Mouse (Mus musculus): ENCODE measurements around the gene Gtf3c3. TPM values are rescaled to one million over a fixed set of nuclear protein-coding genes. Genes with fewer than 3 reads are reported as not detected.

Gene Gtf3c3
- polyA plus RNA-seq, 1 experiment from 2014 or later: 28.7 TPM

- H3K27me3 ChIP-seq: no peaks in the 10 kb centered on the region
- H3K27ac ChIP-seq: no peak overlapping the region
- WGBS: 28% methylated on average over 1 of the region's 1 CpGs
- no peak overlapping the region for H3K4me3 ChIP-seq
- no peak for ATAC-seq (ENCODE audit: low FRiP score)
- H3K36me3 ChIP-seq: no peaks in the 10 kb centered on the region
- no peaks in the 10 kb centered on the region for H3K9me3 ChIP-seq (replicated peaks)
- H3K4me2 ChIP-seq (replicated peaks): no peak overlapping the region
- no peak overlapping the region for H3K9ac ChIP-seq
- H3K4me1 ChIP-seq: no peaks in the 10 kb centered on the region
These were observed 54.5 kb downstream of the Gtf3c3 start for GRCm38 (mm10) chr1:54384221-54384620.

GRCm38 (mm10) chr1:54380978-54381914, 57.5 kb downstream of the Gtf3c3 start:
- WGBS: 92% methylated on average over 9 of the region's 9 CpGs
- Histone ChIP-seq H3K9me3 (replicated peaks) (no peaks in the 10 kb centered on the region), H3K9ac (no peak overlapping the region), H3K4me2 (replicated peaks) (no peak overlapping the region), H3K27ac (no peak overlapping the region), H3K4me1 (no peaks in the 10 kb centered on the region), H3K27me3 (no peaks in the 10 kb centered on the region), H3K4me3 (no peak overlapping the region), H3K36me3 (no peaks in the 10 kb centered on the region)
- ATAC-seq (ENCODE audit: low FRiP score): peak; percentile 39; the same call in 1 of the 2 replicates

- Histone ChIP-seq H3K4me2 (replicated peaks) (no peak overlapping the region), H3K4me3 (no peak overlapping the region), H3K9me3 (replicated peaks) (no peaks in the 10 kb centered on the region), H3K36me3 (no peaks in the 10 kb centered on the region), H3K27ac (no peak overlapping the region), H3K4me1 (no peaks in the 10 kb centered on the region), H3K27me3 (no peaks in the 10 kb centered on the region), H3K9ac (no peak overlapping the region)
- ATAC-seq (ENCODE audit: low FRiP score): no peak
These were observed 61.2 kb downstream of the Gtf3c3 start for GRCm38 (mm10) chr1:54377506-54378051.

- H3K36me3 ChIP-seq: no peaks in the 10 kb centered on the region
- H3K27me3 ChIP-seq: no peaks in the 10 kb centered on the region
- no peak for ATAC-seq (ENCODE audit: low FRiP score)
- H3K4me2 ChIP-seq (replicated peaks): no peak overlapping the region
- no peaks in the 10 kb centered on the region for H3K9me3 ChIP-seq (replicated peaks)
- no peak overlapping the region for H3K27ac ChIP-seq
- WGBS: 86% methylated on average over 6 of the region's 6 CpGs
- no peak overlapping the region for H3K9ac ChIP-seq
- H3K4me1 ChIP-seq: no peaks in the 10 kb centered on the region
- no peak overlapping the region for H3K4me3 ChIP-seq
These were observed 82.2 kb downstream of the Gtf3c3 start for GRCm38 (mm10) chr1:54356566-54356965.

GRCm38 (mm10) chr1:54355485-54355884, 83.3 kb downstream of the Gtf3c3 start:
- H3K27me3 ChIP-seq: no peaks in the 10 kb centered on the region
- no peaks in the 10 kb centered on the region for H3K9me3 ChIP-seq (replicated peaks)
- no peak overlapping the region for H3K9ac ChIP-seq
- no peak overlapping the region for H3K27ac ChIP-seq
- H3K4me1 ChIP-seq: no peaks in the 10 kb centered on the region
- WGBS: 78% methylated on average over 5 of the region's 5 CpGs
- no peak overlapping the region for H3K4me2 ChIP-seq (replicated peaks)
- H3K4me3 ChIP-seq: no peak overlapping the region
- no peaks in the 10 kb centered on the region for H3K36me3 ChIP-seq
- ATAC-seq (ENCODE audit: low FRiP score): no peak

- H3K36me3 ChIP-seq: no peaks in the 10 kb centered on the region
- no peaks in the 10 kb centered on the region for H3K27me3 ChIP-seq
- H3K4me2 ChIP-seq (replicated peaks): no peak overlapping the region
- no peaks in the 10 kb centered on the region for H3K9me3 ChIP-seq (replicated peaks)
- H3K4me1 ChIP-seq: no peaks in the 10 kb centered on the region
- no peak overlapping the region for H3K4me3 ChIP-seq
- no peak for ATAC-seq (ENCODE audit: low FRiP score)
- no peak overlapping the region for H3K9ac ChIP-seq
- H3K27ac ChIP-seq: no peak overlapping the region
- 93% methylated on average over 4 of the region's 4 CpGs for WGBS
These were observed 84.0 kb downstream of the Gtf3c3 start for GRCm38 (mm10) chr1:54354786-54355185.

Other genes starting within 250 kb of the Gtf3c3 start
- 8.0 and 8.7 TPM in 2 replicates for gene Hecw2, start 243.8 kb downstream of the Gtf3c3 start, polyA plus RNA-seq (2016; fragmentation: Nextera tagmentation; extraction: Ambion mirVana)
- gene Ccdc150, start 188.3 kb downstream of the Gtf3c3 start, polyA plus RNA-seq (2016; fragmentation: Nextera tagmentation; extraction: Ambion mirVana): 0.79 and 1.0 TPM in 2 replicates
- gene Pgap1, start 118.7 kb upstream of the Gtf3c3 start, polyA plus RNA-seq (2016; fragmentation: Nextera tagmentation; extraction: Ambion mirVana): 17.9 and 18.3 TPM in 2 replicates